Mouse (Mus musculus): ENCODE results near the gene Antxr1. TPM values are rescaled to one million over a fixed set of nuclear protein-coding genes. Genes with fewer than 3 reads are reported as not detected.
"Not testable (repeated sequence)": the region's sequence is repeated elsewhere in the genome, so short reads cannot be mapped to it uniquely, and the experiment has no call there.

The Antxr1 gene
- total RNA-seq, 2 experiments from 2014 or later = 46.8 to 61.4 TPM

- DNase-seq = peak; percentile 94
Observed at GRCm38 (mm10) chr6:87101281-87101954, 234.2 kb downstream of the Antxr1 start.

- DNase-seq = no peak
Observed at GRCm38 (mm10) chr6:87100297-87101020, 235.2 kb downstream of the Antxr1 start.

GRCm38 (mm10) chr6:87099671-87100296 is 235.8 kb downstream of the Antxr1 start:
- no peak for DNase-seq

- DNase-seq = no peak
Observed at GRCm38 (mm10) chr6:87099261-87099660, 236.4 kb downstream of the Antxr1 start.

- not testable (repeated sequence) for DNase-seq
Observed at GRCm38 (mm10) chr6:87093631-87094030, 242.0 kb downstream of the Antxr1 start.

GRCm38 (mm10) chr6:87092476-87092875 is 243.1 kb downstream of the Antxr1 start:
- no peak for DNase-seq

- DNase-seq = no peak
Observed at GRCm38 (mm10) chr6:87090877-87091276, 244.7 kb downstream of the Antxr1 start.

- no peak for DNase-seq
Observed at GRCm38 (mm10) chr6:87088356-87088755, 247.3 kb downstream of the Antxr1 start.

- no peak for DNase-seq
Observed at GRCm38 (mm10) chr6:87085026-87085425, 250.6 kb downstream of the Antxr1 start.

Other genes with a start within 250 kb of the Antxr1 start
- gene D6Ertd527e, start 231.1 kb downstream of the Antxr1 start, total RNA-seq (2021) = under 1 TPM in 1 of 2 experiments, not detected in 1; 0.11 TPM
- not detected for gene Gkn1, start 15.1 kb upstream of the Antxr1 start, total RNA-seq (2021)
- gene Gkn2, start 37.5 kb upstream of the Antxr1 start, total RNA-seq (2021) = not detected
- 1 to 10 TPM; 1.8 to 2.1 TPM for gene Gkn3, start 53.1 kb upstream of the Antxr1 start, total RNA-seq (2021)
- not detected for gene Bmp10, start 93.2 kb upstream of the Antxr1 start, total RNA-seq (2021)
- gene Arhgap25, start 197.4 kb upstream of the Antxr1 start, total RNA-seq (2021) = 1 to 10 TPM; 3.0 to 3.3 TPM

All from gastrocnemius, postnatal 10 days (tissue).